Mouse (Mus musculus) heart, embryonic 14.5 days (tissue): Measurements from ENCODE around the gene Asb4. TPM values are rescaled to one million over a fixed set of nuclear protein-coding genes. Genes with fewer than 3 reads are reported as not detected.
A peak's percentile ranks its signal among the peaks of the same experiment; 100 is the strongest.

Source experiments
- ATAC-seq: fragments of 200-750 bp; cut with Nextera tagmentation; 2 replicates; pipeline ENCODE4 v1.8.0; 2017; ENCODE audit warnings: low read depth, moderate TSS enrichment; ENCODE audit not compliant: insufficient number of reproducible peaks, insufficient read depth, low FRiP score
- H3K27ac ChIP-seq, 2 experiments: fragments of 200-500 bp in 1 of 2; fragments of 300-500 bp in 1 of 2; sonication (generic) in 1 of 2; replicated peaks in 1 of 2; 2 replicates each; pipeline ENCODE4 v1.5.1; 2012 to 2014; ENCODE audit warnings: low read depth in 2 of 2, low read length in 2 of 2, control low read depth in 1 of 2, mild to moderate bottlenecking in 1 of 2, mixed read lengths in 1 of 2; ENCODE audit not compliant: control insufficient read depth in 1 of 2, insufficient read depth in 1 of 2
- H3K27me3 ChIP-seq: fragments of 300-500 bp; sonication (generic); 2 replicates; pipeline ENCODE4 v1.6.1; 2014; ENCODE audit warnings: mild to moderate bottlenecking, low read length, control low read depth; ENCODE audit not compliant: control insufficient read depth, insufficient read depth
- H3K36me3 ChIP-seq: fragments of 300-500 bp; sonication (generic); 2 replicates; pipeline ENCODE4 v1.6.1; 2014; ENCODE audit warnings: mild to moderate bottlenecking, control low read depth, low read length, mixed read lengths; ENCODE audit not compliant: control insufficient read depth, insufficient read depth
- H3K4me1 ChIP-seq, 2 experiments: fragments of 200-500 bp in 1 of 2; fragments of 300-500 bp in 1 of 2; sonication (generic) in 1 of 2; 2 replicates each; pipeline ENCODE4 v1.6.1; 2012 to 2014; ENCODE audit warnings: low read length in 2 of 2, control low read depth in 1 of 2, mixed read lengths in 1 of 2; ENCODE audit not compliant: control insufficient read depth in 2 of 2, insufficient read depth in 2 of 2
- H3K4me2 ChIP-seq: fragments of 300-500 bp; sonication (generic); 2 replicates; pipeline ENCODE4 v1.6.1; 2014; ENCODE audit warnings: mild to moderate bottlenecking, low read length
- H3K4me3 ChIP-seq, 2 experiments: fragments of 200-500 bp in 1 of 2; fragments of 300-500 bp in 1 of 2; sonication (generic) in 1 of 2; 2 replicates each; pipeline ENCODE4 v1.5.1; 2012 to 2014; ENCODE audit warnings: low read length in 2 of 2, mild to moderate bottlenecking in 2 of 2, control low read depth in 1 of 2, low read depth in 1 of 2, moderate library complexity in 1 of 2; ENCODE audit not compliant: control insufficient read depth in 1 of 2, insufficient read depth in 1 of 2
- H3K9ac ChIP-seq: fragments of 300-500 bp; sonication (generic); 2 replicates; pipeline ENCODE4 v1.6.1; 2014; ENCODE audit warnings: mild to moderate bottlenecking, low read length
- H3K9me3 ChIP-seq: fragments of 300-500 bp; sonication (generic); 2 replicates; pipeline ENCODE4 v1.6.1; 2016; ENCODE audit warnings: low read length, control low read depth; ENCODE audit not compliant: control insufficient read depth
- WGBS: fragments of 180-500 bp; shearing (Covaris S2); extraction: QIAGEN DNeasy Blood & Tissue Kit; methylation state at CpG from one replicate; pipeline ENCODE4 v1.1.7; 2014; 5-methylcytosine and 5-hydroxymethylcytosine counted together
- polyA plus RNA-seq: library from polyadenylated mRNA; unstranded; fragments of >200 nt; fragmentation: Nextera tagmentation; extraction: Ambion mirVana; gene quantifications from 2 replicates; pipeline ENCODE4 v1.2.1, GENCODE M21; 2014

Asb4 gene
- polyA plus RNA-seq, 1 experiment from 2014 or later = 36.8 TPM

DNA sequence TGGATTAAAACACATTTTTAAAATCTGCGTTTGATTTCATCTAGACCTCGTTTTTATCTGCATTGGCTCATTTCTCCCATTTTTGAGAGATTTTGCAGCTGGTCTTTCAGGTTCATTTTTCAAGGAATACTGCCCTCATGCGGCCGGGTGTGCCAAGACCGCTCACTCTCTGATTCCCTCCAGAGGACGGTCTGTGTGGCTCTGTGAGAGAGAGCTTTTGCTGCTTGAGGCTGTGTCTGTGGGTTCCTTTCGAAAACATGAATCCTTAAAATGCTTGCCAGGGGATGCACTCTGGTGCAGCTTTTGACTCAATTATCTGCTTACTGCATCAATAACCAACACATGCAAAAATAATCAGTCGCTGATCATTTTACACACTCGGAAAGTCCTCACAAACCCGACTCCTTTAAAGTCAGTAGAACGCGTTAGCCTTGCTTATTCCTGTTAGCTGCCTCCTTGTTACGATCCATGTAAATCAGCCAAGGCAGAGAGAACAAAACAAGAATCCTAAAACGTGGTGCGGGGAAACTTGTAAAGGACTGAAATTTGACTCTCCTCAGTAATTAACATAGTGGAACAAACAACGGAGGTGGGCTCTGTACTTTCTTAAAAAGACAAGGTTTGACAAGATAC lies 487 bp upstream of the Asb4 start:
- peak overlapping the region; percentile 33 to 38 for H3K27ac ChIP-seq
- no peaks in the 10 kb centered on the region for H3K36me3 ChIP-seq
- no peaks in the 10 kb centered on the region for H3K9me3 ChIP-seq
- peak overlapping the region; percentile 44 to 45 for H3K4me3 ChIP-seq
- H3K4me1 ChIP-seq = peaks cover 4 to 11% of the 10 kb centered on the region in 2 experiments
- peak overlapping the region; percentile 86 for H3K4me2 ChIP-seq
- peak overlapping the region; percentile 71 for H3K9ac ChIP-seq
- no peaks in the 10 kb centered on the region for H3K27me3 ChIP-seq
- peak; percentile 54 for ATAC-seq
- 1% methylated on average over 16 of the region's 16 CpGs for WGBS

DNA sequence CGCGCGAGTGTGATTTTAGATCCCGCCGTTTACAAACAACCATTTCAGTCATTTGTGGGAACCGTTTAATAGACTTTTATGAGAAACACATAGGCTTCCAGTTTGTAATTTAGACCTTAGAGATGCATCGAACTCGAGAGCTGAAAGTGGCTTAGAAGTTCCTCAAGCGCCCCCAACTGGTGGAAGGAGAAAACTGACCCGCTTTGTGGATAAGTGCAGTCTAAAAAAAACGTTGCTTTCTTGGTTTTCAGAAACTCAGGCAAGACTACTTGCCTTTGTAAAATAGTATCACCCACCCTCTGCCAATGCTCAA lies 948 bp downstream of the Asb4 start:
- Histone ChIP-seq H3K9me3 (no peaks in the 10 kb centered on the region), H3K4me1 (peaks cover 4 to 11% of the 10 kb centered on the region in 2 experiments), H3K9ac (peak overlapping the region; percentile 25), H3K4me2 (peak overlapping the region; percentile 86), H3K27ac (no peak overlapping the region), H3K36me3 (no peaks in the 10 kb centered on the region), H3K4me3 (peak overlapping the region; percentile 34 to 45), H3K27me3 (no peaks in the 10 kb centered on the region)
- no peak for ATAC-seq
- whole genome bisulfite sequencing = 1% methylated on average over 11 of the region's 11 CpGs

DNA sequence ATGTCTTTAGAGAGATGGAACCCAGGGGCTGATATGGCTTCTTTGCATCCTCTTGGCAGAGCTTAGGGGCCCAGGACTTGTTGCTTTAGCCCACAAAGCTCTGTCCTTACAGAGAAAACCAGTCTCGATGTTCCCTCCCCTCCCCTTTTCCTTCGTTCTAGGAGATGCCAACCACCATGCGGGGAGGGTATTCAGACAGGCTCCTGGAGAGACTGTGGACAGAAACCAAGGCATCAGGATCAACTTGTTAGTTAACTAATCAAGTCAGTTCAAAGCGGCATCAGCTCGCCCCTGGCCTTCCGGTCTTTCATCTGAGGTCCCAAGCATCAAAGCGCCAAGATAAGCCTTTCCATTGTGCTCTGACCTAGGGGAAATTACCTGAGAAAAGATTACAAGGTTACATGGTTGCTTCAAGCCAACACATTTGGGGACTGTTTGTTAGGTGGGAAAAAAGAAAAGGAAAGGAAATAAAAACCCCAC lies 2.0 kb downstream of the Asb4 start:
- H3K27ac ChIP-seq = no peak overlapping the region
- H3K36me3 ChIP-seq = no peaks in the 10 kb centered on the region
- whole genome bisulfite sequencing = 39% methylated on average over 7 of the region's 7 CpGs
- no peaks in the 10 kb centered on the region for H3K9me3 ChIP-seq
- H3K9ac ChIP-seq = no peak overlapping the region
- ATAC-seq = no peak
- no peaks in the 10 kb centered on the region for H3K27me3 ChIP-seq
- H3K4me2 ChIP-seq = no peak overlapping the region
- peaks cover 4 to 6% of the 10 kb centered on the region in 2 experiments for H3K4me1 ChIP-seq
- H3K4me3 ChIP-seq = no peak overlapping the region

DNA sequence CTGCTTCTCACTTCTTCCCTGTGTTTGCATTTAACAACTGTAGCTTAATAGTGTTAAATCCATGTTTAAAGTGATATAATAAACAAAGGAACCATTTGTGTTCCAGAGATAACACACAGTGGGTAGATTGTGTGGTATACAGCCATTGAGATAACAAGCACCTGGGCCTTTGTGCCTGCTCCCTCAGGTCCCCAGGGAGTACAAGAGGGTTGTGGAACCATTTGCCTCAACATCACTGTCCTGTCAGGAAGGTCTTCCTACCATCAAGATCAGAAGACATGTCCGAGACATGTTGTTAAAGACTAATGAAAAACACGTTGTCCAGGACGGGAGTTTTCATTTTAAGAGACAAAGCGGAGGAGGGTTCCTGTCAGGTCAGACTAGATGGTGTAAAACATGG lies 3.3 kb downstream of the Asb4 start:
- Histone ChIP-seq H3K36me3 (no peaks in the 10 kb centered on the region), H3K27me3 (no peaks in the 10 kb centered on the region), H3K4me3 (no peak overlapping the region), H3K4me2 (no peak overlapping the region), H3K4me1 (peaks cover 4% of the 10 kb centered on the region in 2 experiments; a peak in 3 of 4 replicates), H3K9ac (no peak overlapping the region), H3K27ac (no peak overlapping the region), H3K9me3 (no peaks in the 10 kb centered on the region)
- WGBS = 79% methylated on average over 4 of the region's 4 CpGs
- ATAC-seq = no peak

DNA sequence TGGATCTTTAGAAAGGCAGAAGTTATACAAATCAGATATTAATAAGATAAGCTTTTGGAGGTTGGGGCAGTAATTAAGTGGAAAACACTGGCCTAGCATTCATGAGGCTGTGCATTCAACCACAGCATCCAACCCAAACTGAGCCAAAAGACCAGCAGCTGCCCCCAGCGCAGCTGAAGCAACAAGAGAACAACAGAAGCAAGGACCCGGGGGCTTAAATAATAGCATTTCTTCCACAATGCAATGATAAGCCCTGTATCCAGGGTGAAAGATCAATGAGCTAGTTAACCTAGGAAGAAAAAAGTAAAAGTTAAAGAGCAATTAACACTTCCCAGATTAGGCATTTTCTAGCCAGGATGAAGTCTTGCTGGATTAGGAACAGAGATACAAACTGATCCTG lies 4.2 kb downstream of the Asb4 start:
- ATAC-seq = no peak
- Histone ChIP-seq H3K9me3 (no peaks in the 10 kb centered on the region), H3K9ac (no peak overlapping the region), H3K4me1 (peaks cover 4 to 6% of the 10 kb centered on the region in 2 experiments; a peak in 3 of 4 replicates), H3K4me3 (no peak overlapping the region), H3K27ac (no peak overlapping the region), H3K4me2 (no peak overlapping the region), H3K27me3 (no peaks in the 10 kb centered on the region), H3K36me3 (no peaks in the 10 kb centered on the region)
- WGBS = 76% methylated on average over 2 of the region's 2 CpGs

DNA sequence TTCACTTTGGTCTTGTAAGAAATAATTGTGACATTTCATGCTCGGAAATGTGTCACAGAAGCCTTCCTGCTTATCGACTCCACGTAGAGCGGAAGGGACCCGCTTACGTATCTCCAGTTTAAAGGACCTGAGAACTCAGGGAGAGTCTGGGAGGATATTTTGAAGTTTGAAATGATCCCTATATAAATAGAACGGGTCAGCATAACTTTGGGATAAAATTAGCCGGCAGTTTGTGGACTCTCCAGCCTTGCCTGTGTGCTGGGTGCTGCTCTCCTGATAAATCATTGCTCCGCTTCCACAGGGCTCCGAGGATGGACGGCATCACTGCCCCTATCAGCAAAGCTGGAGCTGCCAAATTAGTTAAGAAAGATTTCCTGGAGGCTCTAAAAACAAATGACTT lies 7.1 kb downstream of the Asb4 start:
- H3K36me3 ChIP-seq = no peaks in the 10 kb centered on the region
- peaks cover 2 to 18% of the 10 kb centered on the region in 2 experiments; a peak in 3 of 4 replicates for H3K4me1 ChIP-seq
- H3K9me3 ChIP-seq = no peaks in the 10 kb centered on the region
- 1% methylated on average over 11 of the region's 11 CpGs for WGBS
- peak; percentile 68; the same call in 1 of the 2 replicates for ATAC-seq
- H3K9ac ChIP-seq = peak overlapping the region; percentile 79
- peak overlapping the region; percentile 53 to 54 for H3K4me3 ChIP-seq
- H3K27me3 ChIP-seq = no peaks in the 10 kb centered on the region
- peak overlapping the region; percentile 82 for H3K4me2 ChIP-seq
- H3K27ac ChIP-seq = peak overlapping the region; percentile 76 to 85

DNA sequence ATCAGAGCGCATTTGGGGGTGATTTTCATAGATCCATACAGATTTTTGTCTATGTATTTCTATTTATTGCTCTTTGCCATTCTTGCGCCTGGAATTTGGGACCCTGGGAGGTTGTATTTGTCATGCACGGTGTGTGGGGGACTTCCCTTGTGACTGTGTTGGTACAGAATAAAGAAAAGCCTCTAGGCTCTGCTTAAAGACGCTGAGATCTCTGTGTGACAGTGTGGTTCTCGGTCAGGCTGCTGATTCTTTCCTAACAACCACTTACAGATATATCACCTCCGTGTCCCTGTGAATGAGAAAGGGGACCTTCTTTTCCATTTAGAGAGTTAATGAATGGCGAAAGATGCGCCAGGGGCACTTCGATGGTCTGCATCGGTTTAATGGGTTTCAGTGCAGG lies 7.8 kb downstream of the Asb4 start:
- 10% methylated on average over 10 of the region's 10 CpGs for WGBS
- H3K27me3 ChIP-seq = no peaks in the 10 kb centered on the region
- H3K4me1 ChIP-seq = peaks cover 4 to 19% of the 10 kb centered on the region in 2 experiments
- H3K36me3 ChIP-seq = no peaks in the 10 kb centered on the region
- peak overlapping the region; percentile 76 to 77 for H3K27ac ChIP-seq
- H3K9me3 ChIP-seq = no peaks in the 10 kb centered on the region
- H3K4me2 ChIP-seq = peak overlapping the region; percentile 82
- H3K9ac ChIP-seq = peak overlapping the region; percentile 79
- ATAC-seq = no peak
- H3K4me3 ChIP-seq = peak overlapping the region; percentile 44 to 54

DNA sequence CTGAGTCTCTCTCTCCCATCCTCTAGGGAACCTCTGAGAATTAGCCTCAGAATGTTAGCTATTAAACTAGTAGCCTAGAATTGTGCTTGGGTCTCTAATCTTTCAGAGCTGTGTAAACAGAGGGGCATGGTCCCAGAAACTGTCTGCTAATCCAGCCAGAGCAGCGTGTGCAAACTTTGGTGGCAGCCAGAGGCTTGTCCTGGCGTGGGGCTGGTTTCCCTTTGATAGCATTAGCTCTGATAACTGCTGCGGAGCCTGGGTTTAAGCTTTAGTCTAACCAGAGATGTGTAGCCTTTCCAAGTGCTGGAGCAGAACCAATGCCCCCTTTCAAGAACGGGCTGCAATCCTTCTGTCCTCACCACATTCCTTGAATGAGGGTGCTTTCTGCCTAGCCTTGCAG lies 11.8 kb downstream of the Asb4 start:
- 1% methylated on average over 4 of the region's 4 CpGs for WGBS
- Histone ChIP-seq H3K9me3 (no peaks in the 10 kb centered on the region), H3K27ac (peak overlapping the region; percentile 0 to 51; a peak in 1 of 4 replicates), H3K4me3 (no peak overlapping the region), H3K27me3 (no peaks in the 10 kb centered on the region), H3K4me1 (peaks cover 8 to 26% of the 10 kb centered on the region in 2 experiments), H3K36me3 (peaks cover 8% of the 10 kb centered on the region; the same call in 1 of the 2 replicates), H3K9ac (no peak overlapping the region), H3K4me2 (peak overlapping the region; percentile 46)
- peak; percentile 65; the same call in 1 of the 2 replicates for ATAC-seq
